Mouse (Mus musculus) A20 (cell line): ENCODE measurements around the gene Cav2.

ENCODE experiments used
- DNase-seq: peaks from one replicate; pipeline ENCODE4 v3.0.0-alpha.2; 2011; ENCODE audit warnings: low read depth, low spot score

Cav2 gene

DNA sequence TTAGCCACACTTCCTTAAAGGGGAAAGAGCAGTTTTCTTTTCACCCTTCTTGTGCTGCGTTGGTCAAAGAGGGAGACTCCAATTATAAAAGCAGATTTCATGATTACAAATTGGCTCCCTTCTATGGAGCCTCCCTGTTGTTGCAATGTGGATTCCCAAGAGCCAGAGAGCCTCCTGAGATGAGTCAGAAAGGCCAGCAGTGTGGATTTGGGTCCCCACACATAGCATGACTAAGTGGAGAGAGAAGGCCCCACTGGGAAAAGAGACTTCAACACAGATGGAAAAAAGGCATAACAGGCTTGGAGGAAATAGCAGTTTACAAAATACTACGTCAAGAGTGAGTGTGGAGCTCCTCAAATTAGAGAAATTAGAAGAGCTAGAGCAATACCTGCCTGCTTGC, 28.3 kb downstream of the Cav2 start:
- DNase-seq: no peak

DNA sequence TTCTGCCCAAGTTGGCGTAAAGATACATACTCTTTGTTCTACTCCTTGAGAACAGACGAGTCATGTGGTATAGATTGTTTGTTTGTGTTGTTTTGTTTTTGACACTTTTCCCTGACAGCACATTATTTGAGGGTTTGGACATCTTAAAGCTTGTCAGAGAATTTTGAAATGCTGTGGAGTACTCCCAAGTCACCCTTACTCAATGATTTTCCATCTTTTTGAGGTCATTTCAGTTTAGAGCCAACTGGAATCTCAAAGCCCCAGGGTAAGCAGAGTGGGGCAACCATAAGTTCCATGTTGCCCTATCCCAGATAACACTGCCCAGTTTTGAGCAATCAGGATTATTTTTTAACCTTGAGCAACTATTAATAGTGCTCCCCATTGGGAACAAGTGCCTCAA, 33.3 kb downstream of the Cav2 start:
- DNase-seq: no peak

DNA sequence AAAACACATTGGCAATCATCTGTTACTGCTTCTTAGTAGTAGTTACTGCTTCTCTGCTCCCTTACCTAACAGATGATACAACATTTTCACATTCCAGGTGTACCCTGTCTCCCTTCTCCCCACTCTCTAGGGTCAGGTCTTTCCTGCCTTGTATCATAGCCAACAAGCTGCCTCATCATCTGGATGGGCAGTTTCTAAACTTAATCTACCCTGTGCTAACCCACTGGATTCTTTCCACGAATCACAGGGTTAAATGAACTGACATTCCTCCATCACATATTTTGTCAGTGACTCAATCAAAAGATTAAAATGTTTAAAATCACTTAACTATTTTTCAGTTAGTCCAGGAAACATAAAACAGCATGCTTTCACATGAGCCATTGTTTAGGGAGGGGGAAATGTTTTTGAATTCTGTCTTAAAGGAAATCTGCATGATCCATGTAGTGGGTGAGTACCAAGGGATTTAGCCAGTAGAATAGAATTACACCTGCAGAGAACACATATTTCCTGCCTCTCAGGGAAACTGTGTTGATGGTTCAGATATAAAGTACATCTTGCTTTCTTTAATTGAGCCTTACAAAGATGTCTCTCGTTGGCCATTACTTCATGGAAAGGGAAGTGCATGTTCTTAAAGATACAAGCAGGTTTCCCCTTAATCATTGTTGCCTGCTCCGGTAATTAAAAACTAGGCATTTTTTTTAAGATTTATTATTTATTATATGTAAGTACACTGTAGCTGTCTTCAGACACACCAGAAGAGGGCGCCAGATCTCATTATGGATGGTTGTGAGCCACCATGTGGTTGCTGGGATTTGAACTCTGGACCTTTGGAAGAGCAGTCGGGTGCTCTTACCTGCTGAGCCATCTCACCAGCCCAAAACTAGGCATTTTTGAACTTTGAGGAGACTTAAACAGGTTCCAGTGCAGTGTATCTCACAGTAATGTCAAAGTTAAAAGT, 34.0 kb downstream of the Cav2 start:
- DNase-seq: no peak

DNA sequence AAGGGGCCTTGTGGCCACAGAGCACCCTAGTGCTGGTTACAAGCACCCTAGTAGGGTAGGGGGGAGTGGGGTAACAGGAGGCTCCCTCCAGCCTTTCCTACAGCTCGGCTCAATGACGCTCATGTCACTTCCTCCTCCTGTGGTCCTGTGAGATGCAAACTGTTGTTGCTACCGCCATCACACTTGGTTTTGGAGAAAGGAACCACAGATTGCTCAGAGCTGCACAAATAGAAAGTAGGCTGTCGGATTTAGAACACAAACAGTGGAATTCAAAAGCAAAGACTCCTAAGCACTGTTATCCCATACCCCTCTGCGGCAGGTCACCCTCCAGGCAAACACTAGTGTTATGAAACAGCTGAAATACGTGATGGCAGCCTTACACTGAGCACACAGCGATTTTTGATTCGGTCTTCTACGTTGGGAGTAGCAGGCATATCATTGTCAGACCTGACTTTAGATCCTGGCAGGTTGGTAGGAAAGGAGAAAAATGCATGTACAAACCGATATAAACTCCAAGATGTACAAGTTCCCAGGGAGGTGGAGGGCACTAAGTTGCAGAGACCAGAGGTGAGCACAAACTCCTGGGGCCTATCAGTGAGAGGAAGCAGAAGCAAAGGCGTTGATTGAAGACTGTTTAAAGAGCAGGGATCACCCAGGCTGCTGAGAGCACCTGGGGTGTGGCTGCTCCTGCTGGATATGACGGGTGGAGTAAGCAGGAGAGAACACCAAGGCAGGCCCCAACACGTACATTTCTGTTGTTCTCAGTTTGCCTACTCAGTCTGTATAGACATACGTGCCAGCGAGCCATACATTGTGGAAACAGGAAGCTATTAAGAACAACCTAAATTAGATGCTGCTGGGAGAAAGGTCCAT, 35.5 kb downstream of the Cav2 start:
- DNase-seq: no peak

DNA sequence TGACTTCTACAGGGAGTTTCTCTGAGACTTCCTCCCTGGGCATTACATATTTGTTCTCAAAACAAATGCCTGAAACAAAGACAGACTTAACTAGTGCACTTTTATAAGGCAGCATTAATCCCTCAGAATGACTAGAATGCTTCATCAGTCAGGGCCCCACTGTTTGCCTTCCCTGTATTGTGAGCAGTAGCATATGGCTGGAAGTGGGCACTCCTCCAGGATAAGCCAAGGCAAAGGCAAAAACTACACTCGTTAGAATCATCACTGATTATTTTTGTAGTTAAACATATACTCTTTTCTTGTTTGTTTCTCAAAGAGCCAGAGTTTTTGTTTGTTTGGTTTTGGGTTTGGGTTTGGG, 36.2 kb downstream of the Cav2 start:
- no peak for DNase-seq

DNA sequence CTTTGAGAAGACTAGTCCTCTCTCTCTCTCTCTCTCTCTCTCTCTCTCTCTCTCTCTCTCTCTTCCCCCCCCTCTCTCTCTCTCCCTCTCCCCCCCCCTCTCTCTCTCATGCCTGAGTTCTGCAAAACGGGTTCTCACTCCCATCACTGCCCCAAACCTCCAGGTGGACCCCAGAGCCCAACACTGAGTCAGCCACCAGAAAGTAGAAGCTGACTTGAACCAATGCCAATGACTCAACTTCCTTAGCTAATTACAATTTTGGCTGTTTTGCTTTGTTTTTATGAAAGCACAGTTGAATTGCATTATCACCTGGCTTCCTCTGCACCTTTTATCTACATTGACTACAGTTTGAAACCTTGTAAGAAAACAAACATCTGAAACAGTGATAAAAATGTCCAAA, 37.0 kb downstream of the Cav2 start:
- DNase-seq: no peak

DNA sequence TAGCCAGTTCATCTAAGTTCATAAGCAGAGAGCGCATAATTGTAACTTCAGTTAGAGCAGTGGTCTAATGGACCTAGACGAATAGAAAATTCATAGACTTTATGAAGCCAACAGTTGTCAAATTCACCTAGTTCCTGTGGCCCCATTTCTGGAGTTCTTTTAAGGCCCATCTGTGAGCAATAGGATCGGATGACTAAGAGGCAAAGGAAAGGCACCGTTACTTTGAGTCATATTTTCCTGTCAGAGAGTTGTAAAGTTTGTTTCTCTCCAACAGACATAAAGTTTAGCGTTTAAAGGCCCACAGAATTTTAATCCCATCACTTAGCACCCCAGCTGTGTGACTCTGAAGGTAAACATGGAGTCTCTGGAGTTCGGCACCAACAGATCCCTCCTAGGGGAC, 41.0 kb downstream of the Cav2 start:
- DNase-seq: no peak

DNA sequence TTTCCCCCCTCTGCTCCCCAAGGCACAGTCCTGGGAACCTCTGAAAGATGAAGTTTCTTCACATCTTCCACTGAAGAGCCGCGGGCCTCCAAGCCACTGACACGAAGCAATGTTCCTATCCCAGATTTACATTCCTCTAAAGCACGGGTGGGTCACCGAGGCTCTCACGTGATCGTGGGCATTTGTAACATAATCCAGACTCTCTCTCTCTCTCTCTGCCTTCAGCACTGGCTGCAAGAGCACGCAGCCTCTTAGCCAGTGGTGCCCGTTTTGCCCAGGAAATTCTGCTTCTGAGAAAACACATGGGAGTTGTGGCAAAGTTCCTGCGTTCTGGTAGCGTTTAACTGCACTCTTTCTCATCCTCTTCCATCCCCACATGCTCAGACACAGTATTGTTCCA, 46.2 kb downstream of the Cav2 start:
- DNase-seq: no peak

DNA sequence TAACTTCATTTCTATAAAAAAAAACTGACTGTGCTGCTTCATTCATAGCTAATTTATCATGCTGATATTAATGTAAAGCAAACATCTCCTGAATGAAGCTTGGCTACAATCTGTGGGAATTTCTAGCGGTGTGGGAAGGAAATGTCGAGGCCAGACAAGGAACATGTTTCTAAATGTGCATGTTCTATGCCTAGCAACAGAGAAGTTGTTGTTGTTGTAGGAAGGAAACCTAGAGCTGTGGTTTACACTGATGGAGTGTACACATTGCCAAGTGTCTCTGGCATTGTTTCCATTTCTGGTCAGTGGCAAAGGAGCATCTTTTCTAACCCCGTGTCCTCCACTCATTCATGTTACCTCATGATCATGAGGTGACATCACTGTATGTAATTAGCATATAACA, 48.8 kb downstream of the Cav2 start:
- DNase-seq: no peak

DNA sequence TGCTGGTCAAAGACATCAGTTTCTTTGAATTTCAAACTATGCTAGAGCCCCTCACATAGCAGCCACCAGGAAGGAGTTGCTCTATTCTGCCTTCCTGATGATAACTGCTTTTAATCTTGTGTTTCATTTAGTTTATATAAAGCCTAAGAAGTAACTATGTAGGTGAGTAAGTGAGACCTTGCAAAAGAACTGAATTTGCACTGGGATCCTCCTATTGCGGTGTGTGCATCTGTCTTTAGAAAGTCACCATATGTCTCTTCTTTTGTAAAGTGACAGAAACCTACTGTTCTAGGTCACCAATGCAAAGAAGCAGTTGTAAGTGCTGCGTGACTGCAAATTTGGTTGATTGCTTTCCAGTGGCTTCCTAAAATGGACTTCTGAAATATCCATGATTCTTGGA, 56.7 kb downstream of the Cav2 start:
- no peak for DNase-seq
